Mouse (Mus musculus) spleen, adult 2 months (tissue): ENCODE measurements around the gene Defb35.

Source experiments
- CTCF ChIP-seq: fragments of 200-500 bp; IDR thresholded peaks from 2 replicates; pipeline ENCODE4 v1.5.1; 2011; ENCODE audit warnings: mild to moderate bottlenecking, inconsistent platforms; ENCODE audit not compliant: insufficient read depth, insufficient read length, insufficient replicate concordance; ENCODE audit errors: extremely low read depth
- POLR2A ChIP-seq: fragments of 200-500 bp; IDR thresholded peaks from 2 replicates; pipeline ENCODE4 v1.6.1; 2011; ENCODE audit warnings: low read depth, low read length, inconsistent platforms

- TF ChIP-seq POLR2A, result no peak
- TF ChIP-seq CTCF, result no peak
Measured at GRCm38 (mm10) chr8:21978193-21978592, 40.0 kb downstream of the Defb35 start.
